Mouse (Mus musculus) layer of hippocampus, adult 9-10 months (tissue): ENCODE results near the gene Tmem132c.

Experiments
- DNase-seq: peaks from one replicate; pipeline ENCODE4 v3.0.0; 2022; ENCODE audit warnings: low spot score

Tmem132c gene

GRCm38 (mm10) chr5:127487190-127487589 is 245.6 kb downstream of the Tmem132c start:
- no peak for DNase-seq

GRCm38 (mm10) chr5:127488666-127489065 is 247.1 kb downstream of the Tmem132c start:
- DNase-seq = no peak

GRCm38 (mm10) chr5:127491724-127492123 is 250.1 kb downstream of the Tmem132c start:
- no peak for DNase-seq

- no peak for DNase-seq
These were observed 255.3 kb downstream of the Tmem132c start for GRCm38 (mm10) chr5:127496895-127497294.

GRCm38 (mm10) chr5:127499151-127499827 is 257.7 kb downstream of the Tmem132c start:
- DNase-seq = no peak

GRCm38 (mm10) chr5:127502838-127503237 is 261.2 kb downstream of the Tmem132c start:
- no peak for DNase-seq

GRCm38 (mm10) chr5:127505697-127506096 is 264.1 kb downstream of the Tmem132c start:
- no peak for DNase-seq

GRCm38 (mm10) chr5:127511653-127512052 is 270.0 kb downstream of the Tmem132c start:
- DNase-seq = no peak

- no peak for DNase-seq
These were observed 274.4 kb downstream of the Tmem132c start for GRCm38 (mm10) chr5:127515960-127516359.

- DNase-seq = no peak
These were observed 281.3 kb downstream of the Tmem132c start for GRCm38 (mm10) chr5:127522744-127523476.

GRCm38 (mm10) chr5:127527344-127527974 is 285.9 kb downstream of the Tmem132c start:
- no peak for DNase-seq

- DNase-seq = no peak
These were observed 295.9 kb downstream of the Tmem132c start for GRCm38 (mm10) chr5:127537508-127537907.

GRCm38 (mm10) chr5:127546585-127546991 is 305.0 kb downstream of the Tmem132c start:
- no peak for DNase-seq

GRCm38 (mm10) chr5:127548136-127548535 is 306.5 kb downstream of the Tmem132c start:
- no peak for DNase-seq

- DNase-seq = no peak
These were observed 319.5 kb downstream of the Tmem132c start for GRCm38 (mm10) chr5:127561086-127561485.

GRCm38 (mm10) chr5:127567165-127567741 is 325.6 kb downstream of the Tmem132c start:
- DNase-seq = no peak

GRCm38 (mm10) chr5:127577419-127577818 is 335.8 kb downstream of the Tmem132c start:
- DNase-seq = no peak

- no peak for DNase-seq
These were observed 342.1 kb downstream of the Tmem132c start for GRCm38 (mm10) chr5:127583658-127584057.

GRCm38 (mm10) chr5:127587854-127588253 is 346.2 kb downstream of the Tmem132c start:
- no peak for DNase-seq

- no peak for DNase-seq
These were observed 350.8 kb downstream of the Tmem132c start for GRCm38 (mm10) chr5:127592406-127592805.

- no peak for DNase-seq
These were observed 351.2 kb downstream of the Tmem132c start for GRCm38 (mm10) chr5:127592854-127593253.

- DNase-seq = no peak
These were observed 354.1 kb downstream of the Tmem132c start for GRCm38 (mm10) chr5:127595676-127596075.

- no peak for DNase-seq
These were observed 355.3 kb downstream of the Tmem132c start for GRCm38 (mm10) chr5:127596862-127597261.
